ENCODE assay signal across 10 mouse cellular contexts in genomic region chr7:119427180-119427616, GRCm38 (mm10). TPM values are rescaled to one million over a fixed set of nuclear protein-coding genes. Genes with fewer than 3 reads are reported as not detected.
A peak's percentile ranks its signal among the peaks of the same experiment; 100 is the strongest.
DNase-seq lines count a peak whose midpoint lies in the region; ATAC-seq lines count a peak whose summit lies in the region.
"Had no signal": no experiment of that assay in that cellular context is flagged by ENCODE, and none has a peak within 500 bp of the region (broad histone marks: within the 10 kb centered on the region; RNA-seq: fewer than 3 reads in every experiment).

No protein-coding gene starts in this region.

- no peak overlapping the region for H3K27ac ChIP-seq in heart, embryonic 12.5 days (ENCODE audit: poor library complexity, severe bottlenecking)
- no peak overlapping the region for H3K27ac ChIP-seq in embryonic facial prominence, embryonic 14.5 days (replicated peaks; ENCODE audit: low read depth, low read length)
- no peak overlapping the region for H3K27ac ChIP-seq in kidney, embryonic 15.5 days
- H3K27ac ChIP-seq in liver, embryonic 11.5 days (ENCODE audit: low read depth, low read length), result no peak overlapping the region

- no peaks in the 10 kb centered on the region for H3K9me3 ChIP-seq in heart, embryonic 12.5 days (replicated peaks)
- no peaks in the 10 kb centered on the region for H3K9me3 ChIP-seq in embryonic facial prominence, embryonic 14.5 days (ENCODE audit: control insufficient read depth, low read length)
- no peaks in the 10 kb centered on the region for H3K9me3 ChIP-seq in kidney, embryonic 15.5 days (replicated peaks)
- H3K9me3 ChIP-seq in liver, embryonic 11.5 days (ENCODE audit: control insufficient read depth, low read length), result no peaks in the 10 kb centered on the region

- H3K4me3 ChIP-seq in heart, embryonic 12.5 days, result no peak overlapping the region
- H3K4me3 ChIP-seq in embryonic facial prominence, embryonic 14.5 days (ENCODE audit: low read depth, low read length), result no peak overlapping the region
- no peak overlapping the region for H3K4me3 ChIP-seq in kidney, embryonic 15.5 days (replicated peaks)
- H3K4me3 ChIP-seq in liver, embryonic 11.5 days (ENCODE audit: low read depth, low read length), result no peak overlapping the region

- H3K4me1 ChIP-seq in heart, embryonic 12.5 days (replicated peaks), result no peaks in the 10 kb centered on the region
- H3K4me1 ChIP-seq in embryonic facial prominence, embryonic 14.5 days (ENCODE audit: control insufficient read depth, insufficient read depth, low read length), result no peaks in the 10 kb centered on the region
- H3K4me1 ChIP-seq in kidney, embryonic 15.5 days, result no peaks in the 10 kb centered on the region
- no peaks in the 10 kb centered on the region for H3K4me1 ChIP-seq in liver, embryonic 11.5 days (replicated peaks; ENCODE audit: control insufficient read depth, insufficient read depth, low read length)

- 12% methylated on average over 6 of the region's 6 CpGs for WGBS in heart, embryonic 12.5 days
- WGBS in embryonic facial prominence, embryonic 14.5 days, result 24% methylated on average over 6 of the region's 6 CpGs
- WGBS in kidney, embryonic 15.5 days, result 21% methylated on average over 6 of the region's 6 CpGs
- 16% methylated on average over 6 of the region's 6 CpGs for WGBS in liver, embryonic 11.5 days

- no peaks in the 10 kb centered on the region for H3K36me3 ChIP-seq in heart, embryonic 12.5 days
- no peaks in the 10 kb centered on the region for H3K36me3 ChIP-seq in embryonic facial prominence, embryonic 14.5 days (ENCODE audit: control insufficient read depth, insufficient read depth, low read length)
- no peaks in the 10 kb centered on the region for H3K36me3 ChIP-seq in kidney, embryonic 15.5 days
- no peaks in the 10 kb centered on the region for H3K36me3 ChIP-seq in liver, embryonic 11.5 days (ENCODE audit: control insufficient read depth, insufficient read depth, low read length)

- no peak overlapping the region for H3K4me2 ChIP-seq in heart, embryonic 12.5 days
- H3K4me2 ChIP-seq in embryonic facial prominence, embryonic 14.5 days (ENCODE audit: low read depth, low read length), result no peak overlapping the region
- H3K4me2 ChIP-seq in kidney, embryonic 15.5 days, result no peak overlapping the region
- H3K4me2 ChIP-seq in liver, embryonic 11.5 days, result no peak overlapping the region

- H3K9ac ChIP-seq in heart, embryonic 12.5 days, result no peak overlapping the region
- no peak overlapping the region for H3K9ac ChIP-seq in embryonic facial prominence, embryonic 14.5 days (ENCODE audit: low read depth, low read length)
- no peak overlapping the region for H3K9ac ChIP-seq in kidney, embryonic 15.5 days
- H3K9ac ChIP-seq in liver, embryonic 11.5 days (ENCODE audit: low read depth, low read length), result no peak overlapping the region

- H3K27me3 ChIP-seq in heart, embryonic 12.5 days (replicated peaks), result no peaks in the 10 kb centered on the region
- H3K27me3 ChIP-seq in embryonic facial prominence, embryonic 14.5 days (replicated peaks; ENCODE audit: control insufficient read depth, insufficient read depth, low read length), result no peaks in the 10 kb centered on the region
- H3K27me3 ChIP-seq in kidney, embryonic 15.5 days, result no peaks in the 10 kb centered on the region
- no peaks in the 10 kb centered on the region for H3K27me3 ChIP-seq in liver, embryonic 11.5 days (replicated peaks; ENCODE audit: control insufficient read depth, insufficient read depth, low read length)

- DNase-seq in heart, adult 11 months, result peak; percentile 44
- peak; percentile 77 to 84 for DNase-seq in adrenal gland, postnatal 36 days
- DNase-seq in embryonic facial prominence, embryonic 14.5 days (ENCODE audit: low spot score), result peak; percentile 56
- DNase-seq in liver, embryonic 11.5 days (ENCODE audit: low spot score), result no peak
- peak; percentile 55 for DNase-seq in right cerebral cortex, postnatal 25 days
- DNase-seq in T-cell, adult 2 months (ENCODE audit: low spot score), result no peak

- ATAC-seq in heart, embryonic 12.5 days (ENCODE audit: insufficient number of reproducible peaks, low FRiP score), result no peak
- ATAC-seq in embryonic facial prominence, embryonic 14.5 days (ENCODE audit: low read depth), result no peak
- ATAC-seq in kidney, embryonic 15.5 days (replicated peaks; ENCODE audit: low FRiP score), result peak; percentile 54; the same call in 1 of the 2 replicates
- ATAC-seq in liver, embryonic 11.5 days (replicated peaks; ENCODE audit: low FRiP score), result peak; percentile 43

RNA-seq across cellular contexts. Expression of gene Gp2, which starts 31.9 kb away (rescaled TPM):
- polyA plus RNA-seq in heart, embryonic 12.5 days (2016; fragmentation: Nextera tagmentation; extraction: Ambion mirVana), result not detected in 2 replicates
- not detected for total RNA-seq in adrenal gland, postnatal 36 days (2021)
- polyA plus RNA-seq in embryonic facial prominence, embryonic 14.5 days (2014; fragmentation: Nextera tagmentation; extraction: Ambion mirVana), result not detected in 2 replicates
- polyA plus RNA-seq in kidney, embryonic 15.5 days (2015; fragmentation: Nextera tagmentation; extraction: Ambion mirVana), result 0.14 TPM in 1 of 2 replicates, not detected in the other
- not detected in 2 replicates for polyA plus RNA-seq in liver, embryonic 11.5 days (2014; fragmentation: Nextera tagmentation; extraction: Ambion mirVana)
- total RNA-seq: heart, postnatal 14 days had no signal
- polyA plus RNA-seq: C2C12 had no signal

RNA-seq across cellular contexts. Expression of gene Umod, which starts 51.9 kb away (rescaled TPM):
- polyA plus RNA-seq in heart, embryonic 12.5 days (2016; fragmentation: Nextera tagmentation; extraction: Ambion mirVana), result not detected in 2 replicates
- not detected for total RNA-seq in adrenal gland, postnatal 36 days (2021)
- 0.13 TPM in 1 of 2 replicates, not detected in the other for polyA plus RNA-seq in embryonic facial prominence, embryonic 14.5 days (2014; fragmentation: Nextera tagmentation; extraction: Ambion mirVana)
- 3.5 and 4.6 TPM in 2 replicates for polyA plus RNA-seq in kidney, embryonic 15.5 days (2015; fragmentation: Nextera tagmentation; extraction: Ambion mirVana)
- polyA plus RNA-seq in liver, embryonic 11.5 days (2014; fragmentation: Nextera tagmentation; extraction: Ambion mirVana), result not detected in 2 replicates
- total RNA-seq: heart, postnatal 14 days had no signal
- polyA plus RNA-seq: C2C12 had no signal

Comparison
In these comparisons a context has a peak if more than half of its experiments do, and no peak if none do; other contexts are left out.
1. DNase-seq: peak in heart, adult 11 months (single experiment), adrenal gland, postnatal 36 days (2 of 2), embryonic facial prominence, embryonic 14.5 days (single experiment) and right cerebral cortex, postnatal 25 days (single experiment); none in liver, embryonic 11.5 days (single experiment) and T-cell, adult 2 months (single experiment).
2. ATAC-seq: peak in kidney, embryonic 15.5 days (single experiment) and liver, embryonic 11.5 days (single experiment); none in heart, embryonic 12.5 days (single experiment) and embryonic facial prominence, embryonic 14.5 days (single experiment).